Comparison of ENCODE assay signal across 29 mouse cellular contexts in the genomic region with DNA sequence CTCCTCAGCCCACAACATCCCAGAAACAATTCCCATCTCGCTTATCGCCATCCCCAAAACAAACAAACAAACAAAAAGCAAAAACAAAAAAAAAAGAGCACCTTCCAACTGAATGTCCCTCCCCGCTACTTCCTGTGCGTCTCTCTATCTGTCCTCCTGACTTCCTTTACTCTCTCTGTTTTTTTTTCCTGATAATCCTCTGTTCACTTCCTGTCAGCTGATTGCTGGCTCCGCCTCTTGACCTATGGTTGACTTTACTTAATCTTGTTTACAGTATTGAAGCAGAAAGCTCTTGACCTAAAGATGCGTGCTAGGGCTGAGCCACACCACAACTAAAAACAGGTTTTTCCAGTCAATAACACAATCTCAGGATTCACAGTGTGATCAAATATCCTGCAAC. TPM values are rescaled to one million over a fixed set of nuclear protein-coding genes. Genes with fewer than 3 reads are reported as not detected.
DNase-seq lines count a peak whose midpoint lies in the region; ATAC-seq and TF ChIP-seq lines count a peak whose summit lies in the region.
"Had no signal": no experiment of that assay in that cellular context is flagged by ENCODE, and none has a peak within 500 bp of the region (broad histone marks: within the 10 kb centered on the region; RNA-seq: fewer than 3 reads in every experiment).

No protein-coding gene starts in this region.

- H3K79me2 ChIP-seq in CH12.LX (replicated peaks; ENCODE audit: control insufficient read depth, extremely low read depth, insufficient read depth, poor library complexity, severe bottlenecking) (no peaks in the 10 kb centered on the region), MEL (ENCODE audit: control insufficient read depth, insufficient read depth, low read length, poor library complexity) (no peaks in the 10 kb centered on the region)

- TF ChIP-seq RAD21 in CH12.LX (IDR thresholded peaks at IDR 0.05; ENCODE audit: low read depth, low read length) (no peak), MEL (IDR thresholded peaks at IDR 0.05; ENCODE audit: low read depth, low read length) (no peak)

- in situ Hi-C loops in CH12.LX (cut with MboI; ENCODE audit: low pct_ligation_motif_present, low pct_unique_long_range_greater_than_20kb, low sequenced_read_pairs): no loop called here

- dilution Hi-C loops in CH12.LX (cut with MboI; ENCODE audit: extremely low pct_ligation_motif_present, extremely low pct_unique_long_range_greater_than_20kb, low sequenced_read_pairs): no loop called here

- peak; percentile 20 for ATAC-seq in lung, postnatal 0 days
- peak; percentile 41; the same call in 1 of the 2 replicates for ATAC-seq in liver, postnatal 0 days
- ATAC-seq: CD4-positive, CD25-positive, alpha-beta regulatory T cell, adult 4 months; forebrain, embryonic 14.5 days; hindbrain, embryonic 16.5 days; intestine, embryonic 15.5 days had no signal

- no peak overlapping the region for H3K9ac ChIP-seq in lung, postnatal 0 days (replicated peaks; ENCODE audit: low read depth)
- H3K9ac ChIP-seq in CH12.LX (ENCODE audit: insufficient read depth, low read depth): 0 out of 2 replicates have a peak overlapping the region, but pooled peaks have one; percentile 23
- no peak overlapping the region for H3K9ac ChIP-seq in MEL (ENCODE audit: control insufficient read depth, low read depth, low read length, poor library complexity, severe bottlenecking)
- no peak overlapping the region for H3K9ac ChIP-seq in liver, postnatal 0 days (replicated peaks)
- H3K9ac ChIP-seq: embryonic facial prominence, embryonic 13.5 days; intestine, embryonic 15.5 days; liver, embryonic 15.5 days had no signal

- no peaks in the 10 kb centered on the region for H3K36me3 ChIP-seq in lung, postnatal 0 days (ENCODE audit: insufficient read depth, low read length)
- peaks cover 0 to 3% of the 10 kb centered on the region in 2 experiments for H3K36me3 ChIP-seq in CH12.LX (replicated peaks in 1 of 2; ENCODE audit: control insufficient read depth in 1 of 2, insufficient read depth in 1 of 2, low read length in 1 of 2)
- H3K36me3 ChIP-seq in MEL (ENCODE audit: control insufficient read depth in 1 of 2, insufficient read depth in 2 of 2, low read length in 2 of 2): peaks cover 0 to 37% of the 10 kb centered on the region in 2 experiments; a peak in 2 of 4 replicates
- no peaks in the 10 kb centered on the region for H3K36me3 ChIP-seq in liver, postnatal 0 days (replicated peaks; ENCODE audit: insufficient read depth, low read length)
- H3K36me3 ChIP-seq: embryonic facial prominence, embryonic 13.5 days; intestine, embryonic 15.5 days; liver, embryonic 15.5 days had no signal

- TF ChIP-seq EP300 in lung, postnatal 0 days (IDR thresholded peaks at IDR 0.05): 0 out of 2 replicates have a peak, but pooled peaks have one; percentile 13
- TF ChIP-seq EP300 in CH12.LX (IDR thresholded peaks at IDR 0.05; ENCODE audit: low read length) (no peak), MEL (IDR thresholded peaks at IDR 0.05; ENCODE audit: low read depth in 1 of 2, low read length in 2 of 2) (peak in 1 of 2 experiments; percentile 28; a peak in 1 of 4 replicates)
- no peak for TF ChIP-seq EP300 in liver, postnatal 0 days (IDR thresholded peaks at IDR 0.05; ENCODE audit: low read depth)

- no peak overlapping the region for H3K27ac ChIP-seq in lung, postnatal 0 days (ENCODE audit: low read length)
- H3K27ac ChIP-seq in CH12.LX (ENCODE audit: insufficient read depth, low read depth) (no peak overlapping the region), MEL (ENCODE audit: control insufficient read depth, low read depth, low read length) (no peak overlapping the region)
- H3K27ac ChIP-seq in liver, postnatal 0 days (ENCODE audit: low read depth): no peak overlapping the region
- H3K27ac ChIP-seq: embryonic facial prominence, embryonic 13.5 days; gastrocnemius, adult 2 months; intestine, embryonic 15.5 days; layer of hippocampus, adult 2 months; macrophage; midbrain, embryonic 10.5 days had no signal

- no peaks in the 10 kb centered on the region for H3K9me3 ChIP-seq in lung, postnatal 0 days (ENCODE audit: low read length)
- H3K9me3 ChIP-seq in CH12.LX (replicated peaks; ENCODE audit: low read length): no peaks in the 10 kb centered on the region
- no peaks in the 10 kb centered on the region for H3K9me3 ChIP-seq in MEL (replicated peaks; ENCODE audit: insufficient read depth, low read length)
- no peaks in the 10 kb centered on the region for H3K9me3 ChIP-seq in liver, postnatal 0 days (ENCODE audit: low read length)
- H3K9me3 ChIP-seq: embryonic facial prominence, embryonic 13.5 days; intestine, embryonic 15.5 days; liver, embryonic 15.5 days; midbrain, embryonic 10.5 days had no signal

- no peak overlapping the region for H3K4me3 ChIP-seq in lung, postnatal 0 days (ENCODE audit: low read depth, low read length)
- peak overlapping the region; percentile 23 to 54 (median 36) for H3K4me3 ChIP-seq in CH12.LX (replicated peaks in 1 of 3; ENCODE audit: low read depth in 2 of 3, low read length in 2 of 3, poor library complexity in 1 of 3)
- H3K4me3 ChIP-seq in MEL (ENCODE audit: control insufficient read depth in 1 of 2, insufficient read depth in 1 of 2, low read depth in 2 of 2, low read length in 2 of 2): peak overlapping the region; percentile 9 to 21; a peak in 3 of 4 replicates
- H3K4me3 ChIP-seq in liver, postnatal 0 days (ENCODE audit: low read depth, low read length): no peak overlapping the region
- H3K4me3 ChIP-seq: embryonic facial prominence, embryonic 13.5 days; erythroblast, embryonic 14.5 days; gastrocnemius, adult 2 months; intestine, embryonic 15.5 days; layer of hippocampus, adult 2 months; liver, embryonic 15.5 days; midbrain, embryonic 10.5 days had no signal

- TF ChIP-seq POLR2A in CH12.LX (IDR thresholded peaks at IDR 0.05; ENCODE audit: low read depth, low read length): no peak
- no peak; a peak in 1 of 4 replicates for TF ChIP-seq POLR2A in MEL (IDR thresholded peaks at IDR 0.05; ENCODE audit: control insufficient read depth in 1 of 2, insufficient read depth in 1 of 2, low read depth in 1 of 2, low read length in 2 of 2, poor library complexity in 1 of 2)

- no peaks in the 10 kb centered on the region for H3K27me3 ChIP-seq in lung, postnatal 0 days (replicated peaks; ENCODE audit: insufficient read depth, low read length)
- H3K27me3 ChIP-seq in CH12.LX (replicated peaks): peaks cover 2% of the 10 kb centered on the region
- peaks cover 0 to 2% of the 10 kb centered on the region in 2 experiments; a peak in 3 of 4 replicates for H3K27me3 ChIP-seq in MEL (ENCODE audit: control insufficient read depth in 1 of 2, insufficient read depth in 2 of 2, low read length in 2 of 2)
- H3K27me3 ChIP-seq in liver, postnatal 0 days (ENCODE audit: insufficient read depth, low read length): no peaks in the 10 kb centered on the region
- H3K27me3 ChIP-seq: embryonic facial prominence, embryonic 13.5 days; intestine, embryonic 15.5 days had no signal

- WGBS in lung, postnatal 0 days: 76% methylated on average over 6 of the region's 6 CpGs
- 74% methylated on average over 6 of the region's 6 CpGs for WGBS in liver, postnatal 0 days (ENCODE audit: insufficient replicate concordance)

- peak; percentile 78 for DNase-seq in lung, postnatal 0 days (ENCODE audit: low spot score)
- no peak for DNase-seq in lung, postnatal 25 days (ENCODE audit: low spot score)
- DNase-seq in CH12.LX (ENCODE audit: extremely low read depth): peak; percentile 72
- DNase-seq in MEL (ENCODE audit: low read depth, low spot score): peak; percentile 75
- no peak for DNase-seq in liver, postnatal 0 days
- no peak for DNase-seq in cerebellum, postnatal 10 days
- DNase-seq in adrenal gland, adult 2 months: no peak
- DNase-seq: adrenal gland, adult 8-10 months; cerebellum, adult 2 months; cerebellum, postnatal 36 days; embryo, embryonic 11 days; gastrocnemius, adult 2 months; kidney, adult 8-10 months; kidney, postnatal 25 days; thymus, adult 18-20 months; thymus, postnatal 4 days had no signal

- no peaks in the 10 kb centered on the region; the same call in 1 of the 2 replicates for H3K4me1 ChIP-seq in lung, postnatal 0 days (ENCODE audit: insufficient read depth, low read depth, low read length)
- H3K4me1 ChIP-seq in CH12.LX (ENCODE audit: control insufficient read depth in 1 of 2, insufficient read depth in 2 of 2) (peaks cover 11 to 60% of the 10 kb centered on the region in 2 experiments; a peak in 3 of 4 replicates), MEL (ENCODE audit: control insufficient read depth in 1 of 2, insufficient read depth in 2 of 2, low read length in 2 of 2) (peaks cover 17 to 45% of the 10 kb centered on the region in 2 experiments)
- peaks cover 37% of the 10 kb centered on the region for H3K4me1 ChIP-seq in liver, postnatal 0 days (ENCODE audit: insufficient read depth)

- no peak for TF ChIP-seq CTCF in lung, postnatal 0 days (IDR thresholded peaks at IDR 0.05)
- no peak for TF ChIP-seq CTCF in CH12.LX (conservative IDR thresholded peaks at IDR 0.05 in 1 of 2, IDR thresholded peaks at IDR 0.05 in 1 of 2; ENCODE audit: low read depth in 2 of 2, low read length in 2 of 2)
- no peak for TF ChIP-seq CTCF in MEL (IDR thresholded peaks at IDR 0.05 in 2 of 3, conservative IDR thresholded peaks at IDR 0.05 in 1 of 3; ENCODE audit: control insufficient read depth in 1 of 3, insufficient read depth in 1 of 3, low read depth in 2 of 3, low read length in 3 of 3, poor library complexity in 1 of 3, severe bottlenecking in 1 of 3)
- no peak for TF ChIP-seq CTCF in liver, postnatal 0 days (IDR thresholded peaks at IDR 0.05; ENCODE audit: low read depth)

- no peak overlapping the region for H3K4me2 ChIP-seq in lung, postnatal 0 days (replicated peaks; ENCODE audit: low read depth, low read length)
- H3K4me2 ChIP-seq in CH12.LX (ENCODE audit: insufficient read depth, low read depth, poor library complexity, severe bottlenecking): peak overlapping the region; percentile 27; the same call in 1 of the 2 replicates
- no peak overlapping the region for H3K4me2 ChIP-seq in liver, postnatal 0 days (ENCODE audit: low read depth, low read length)
- H3K4me2 ChIP-seq: embryonic facial prominence, embryonic 13.5 days; heart, embryonic 11.5 days; intestine, embryonic 15.5 days; liver, embryonic 15.5 days had no signal

RNA-seq across cellular contexts. Expression of a gene that starts 17.9 kb away (rescaled TPM):
- 4.0 and 5.9 TPM in 2 replicates for polyA plus RNA-seq in lung, postnatal 0 days (2015; fragmentation: Nextera tagmentation; extraction: Ambion mirVana)
- total RNA-seq in CH12.LX (2012; rRNA removed) (not detected in 2 replicates), CH12.LX (2014; rRNA removed) (not detected in 2 replicates), MEL (2012; rRNA removed) (0.27 TPM in 1 of 2 replicates, not detected in the other)
- polyA plus RNA-seq in CH12.LX (2012; ENCODE audit: insufficient read length, low read depth) (0.14 and 0.18 TPM in 2 replicates), MEL (2012; ENCODE audit: insufficient read depth in 1 of 2, insufficient read length in 2 of 2, low read depth in 1 of 2, low replicate concordance in 2 of 2, missing spikeins in 1 of 2) (1 to 10 TPM in 1 of 2 experiments, not detected in 1; 1.2 TPM)
- 0.39 and 0.42 TPM in 2 replicates for polyA plus RNA-seq in liver, postnatal 0 days (2015; fragmentation: Nextera tagmentation; extraction: Ambion mirVana)
- total RNA-seq in adrenal gland, adult 2 months (2021): 1 to 10 TPM in 1 of 2 experiments, under 1 TPM in 1; 0.63 to 1.1 TPM
- 1.1 and 1.4 TPM in 2 replicates for polyA plus RNA-seq in adrenal gland, adult 2 months (2012; rRNA removed)
- polyA plus RNA-seq: erythroblast, embryonic 14.5 days; heart, embryonic 11.5 days; macrophage had no signal

RNA-seq across cellular contexts. Expression of a gene that starts 29.3 kb away (rescaled TPM):
- polyA plus RNA-seq in lung, postnatal 0 days (2015; fragmentation: Nextera tagmentation; extraction: Ambion mirVana): 8.3 and 9.1 TPM in 2 replicates
- total RNA-seq in CH12.LX (2012; rRNA removed): not detected in 2 replicates
- not detected in 2 replicates for total RNA-seq in CH12.LX (2014; rRNA removed)
- not detected in 2 replicates for polyA plus RNA-seq in CH12.LX (2012; ENCODE audit: insufficient read length, low read depth)
- total RNA-seq in MEL (2012; rRNA removed): 2.4 and 3.9 TPM in 2 replicates
- 10 to 100 TPM in 1 of 2 experiments, not detected in 1; 11.1 TPM for polyA plus RNA-seq in MEL (2012; ENCODE audit: insufficient read depth in 1 of 2, insufficient read length in 2 of 2, low read depth in 1 of 2, low replicate concordance in 2 of 2, missing spikeins in 1 of 2)
- polyA plus RNA-seq in liver, postnatal 0 days (2015; fragmentation: Nextera tagmentation; extraction: Ambion mirVana): 36.5 and 38.0 TPM in 2 replicates
- under 1 TPM in 1 of 2 experiments, not detected in 1; 0.45 TPM for total RNA-seq in adrenal gland, adult 2 months (2021)
- 0.84 and 1.0 TPM in 2 replicates for polyA plus RNA-seq in adrenal gland, adult 2 months (2012; rRNA removed)
- total RNA-seq: gastrocnemius, adult 2 months; midbrain, postnatal 0 days had no signal
- polyA plus RNA-seq: CD4-positive, CD25-positive, alpha-beta regulatory T cell, adult 4 months; midbrain, postnatal 0 days; small intestine, adult 2 months had no signal

Comparison
In these comparisons a context has a peak if more than half of its experiments do, and no peak if none do; other contexts are left out.
1. DNase-seq: peak in lung, postnatal 0 days (single experiment), CH12.LX (single experiment) and MEL (single experiment); none in lung, postnatal 25 days (single experiment), liver, postnatal 0 days (single experiment), cerebellum, postnatal 10 days (0 of 2) and adrenal gland, adult 2 months (single experiment).
2. H3K4me3 ChIP-seq: peak in CH12.LX (3 of 3) and MEL (2 of 2); none in lung, postnatal 0 days (single experiment) and liver, postnatal 0 days (single experiment).